Mouse (Mus musculus) hindbrain, postnatal 0 days (tissue): ENCODE measurements around the gene Rpl13a. TPM values are rescaled to one million over a fixed set of nuclear protein-coding genes. Genes with fewer than 3 reads are reported as not detected.

Source experiments
- ATAC-seq: fragments of 200-750 bp; cut with Nextera tagmentation; 2 replicates; pipeline ENCODE4 v1.8.0; 2017; ENCODE audit warnings: mild to moderate bottlenecking, moderate TSS enrichment, moderate library complexity
- DNase-seq: peaks from one replicate; pipeline ENCODE4 v3.0.0-alpha.2; 2015; ENCODE audit warnings: low spot score
- H3K27ac ChIP-seq: fragments of 300-500 bp; sonication (generic); 2 replicates; pipeline ENCODE4 v1.5.1; 2014; ENCODE audit warnings: mild to moderate bottlenecking
- H3K27me3 ChIP-seq: fragments of 300-500 bp; sonication (generic); 2 replicates; pipeline ENCODE4 v1.6.1; 2014; ENCODE audit warnings: low read length, mixed read lengths; ENCODE audit not compliant: insufficient read depth
- H3K36me3 ChIP-seq: fragments of 300-500 bp; sonication (generic); 2 replicates; pipeline ENCODE4 v1.6.1; 2014; ENCODE audit warnings: low read length, mixed read lengths; ENCODE audit not compliant: insufficient read depth
- H3K4me1 ChIP-seq: fragments of 300-500 bp; sonication (generic); 2 replicates; pipeline ENCODE4 v1.6.1; 2014; ENCODE audit warnings: antibody characterized with exemption, low read length, mixed read lengths; ENCODE audit not compliant: insufficient read depth
- H3K4me2 ChIP-seq: fragments of 300-500 bp; sonication (generic); 2 replicates; pipeline ENCODE4 v1.6.1; 2014; ENCODE audit warnings: low read depth, mild to moderate bottlenecking, low read length, moderate library complexity, mixed read lengths
- H3K4me3 ChIP-seq: fragments of 300-500 bp; sonication (generic); 2 replicates; pipeline ENCODE4 v1.5.1; 2014; ENCODE audit warnings: low read length
- H3K9ac ChIP-seq: fragments of 300-500 bp; sonication (generic); replicated peaks from 2 replicates; pipeline ENCODE4 v1.6.1; 2014; ENCODE audit warnings: mild to moderate bottlenecking, low read length, moderate library complexity, mixed read lengths
- H3K9me3 ChIP-seq: fragments of 300-500 bp; sonication (generic); 2 replicates; pipeline ENCODE4 v1.6.1; 2016; ENCODE audit warnings: low read length, mixed read lengths
- CTCF ChIP-seq: IDR thresholded peaks from 2 replicates; pipeline ENCODE4 v1.5.1; 2016; ENCODE audit warnings: antibody characterized with exemption, control low read depth, low read depth
- WGBS: fragments of 180-500 bp; shearing (Covaris S2); extraction: QIAGEN DNeasy Blood & Tissue Kit; methylation state at CpG from one replicate; pipeline ENCODE4 v1.1.7; 2014; 5-methylcytosine and 5-hydroxymethylcytosine counted together
- microRNA counts: library from miRNA; unstranded; fragments of <30 nt; microRNA quantifications from one replicate; lab custom pipeline; 2015
- microRNA-seq, 2 experiments: library from miRNA; unstranded; fragments of <30 nt; microRNA quantifications; one replicate each; pipeline ENCODE4; 2016
- polyA plus RNA-seq: library from polyadenylated mRNA; unstranded; fragments of >200 nt; fragmentation: Nextera tagmentation; extraction: Ambion mirVana; gene quantifications from 2 replicates; pipeline ENCODE4 v1.2.1, GENCODE M21; 2015
- total RNA-seq: library from RNA; depleted of rRNA; stranded (reverse); fragments of >200 nt; gene quantifications from 2 replicates; pipeline ENCODE4 v1.2.3, GENCODE M21; 2014; rRNA removed

Gene Rpl13a
- total and polyA plus RNA-seq, 2 experiments from 2014 or later, result 800 to 1,807 TPM

GRCm38 (mm10) chr7:45077829-45078228 lies 50.7 kb downstream of the Rpl13a start:
- WGBS, result 93% methylated on average over 2 of the region's 2 CpGs
- DNase-seq (no peak), ATAC-seq (no peak)
- H3K27ac ChIP-seq, result no peak overlapping the region
- TF ChIP-seq CTCF, result no peak
- H3K27me3 ChIP-seq, result no peaks in the 10 kb centered on the region
- no peaks in the 10 kb centered on the region for H3K9me3 ChIP-seq
- no peaks in the 10 kb centered on the region for H3K4me1 ChIP-seq
- peaks cover 22% of the 10 kb centered on the region for H3K36me3 ChIP-seq
- no peak overlapping the region for H3K4me2 ChIP-seq
- H3K4me3 ChIP-seq, result no peak overlapping the region
- H3K9ac ChIP-seq, result no peak overlapping the region

DNA sequence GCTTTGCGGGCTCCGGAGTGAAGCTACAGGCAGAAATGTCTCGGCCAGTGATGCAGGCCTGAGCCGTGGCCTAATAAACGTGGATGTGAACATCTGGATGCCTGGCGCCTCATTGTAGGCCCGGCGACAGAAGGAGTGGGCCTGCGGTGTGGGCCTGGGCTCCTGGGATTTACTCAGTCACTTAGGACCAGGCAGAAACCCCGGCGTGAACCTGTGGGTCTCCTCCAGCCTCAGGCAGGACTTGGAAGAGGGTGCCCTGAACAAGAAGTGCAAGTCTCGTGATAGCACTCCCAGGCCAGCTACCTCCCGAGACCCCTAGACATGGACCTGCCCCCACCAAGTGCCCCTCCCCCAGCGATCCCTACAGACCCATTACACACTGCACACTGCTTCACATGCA lies 51.2 kb downstream of the Rpl13a start:
- Histone ChIP-seq H3K36me3 (peaks cover 22% of the 10 kb centered on the region), H3K4me3 (no peak overlapping the region), H3K27me3 (no peaks in the 10 kb centered on the region), H3K4me2 (no peak overlapping the region), H3K9me3 (no peaks in the 10 kb centered on the region), H3K4me1 (no peaks in the 10 kb centered on the region), H3K9ac (no peak overlapping the region), H3K27ac (no peak overlapping the region)
- DNase-seq, result no peak
- 86% methylated on average over 14 of the region's 14 CpGs for WGBS
- no peak for ATAC-seq
- no peak for TF ChIP-seq CTCF

- Histone ChIP-seq H3K9me3 (no peaks in the 10 kb centered on the region), H3K4me3 (no peak overlapping the region), H3K27ac (no peak overlapping the region), H3K9ac (no peak overlapping the region), H3K4me1 (no peaks in the 10 kb centered on the region), H3K27me3 (no peaks in the 10 kb centered on the region), H3K4me2 (no peak overlapping the region), H3K36me3 (peaks cover 22% of the 10 kb centered on the region)
- DNase-seq, result no peak
- WGBS, result 90% methylated on average over 30 of the region's 30 CpGs
- ATAC-seq, result no peak
- TF ChIP-seq CTCF, result no peak
Measured at GRCm38 (mm10) chr7:45076501-45076900, 52.1 kb downstream of the Rpl13a start.

MicroRNA genes within 50 kb of the gene (microRNA counts, 519-probe panel; counts per million panel counts)
- microRNA mmu-miR-150 (lab: Ali Mortazavi, UCI), result 4,253 counts per million, percentile 74 among the panel's probes with 10 or more counts

Small RNA genes lying within 50 kb of the gene (microRNA-seq; reads per million reads assigned to microRNA genes)
- 219 to 331 reads per million in 2 experiments for gene Mir150
- gene Mir5121, result 10.9 to 14.3 reads per million in 2 experiments
- gene Mir7055, result 0 reads per million in 2 experiments

Other genes starting within 250 kb of the Rpl13a start
Only the 30 nearest of the 33 such genes appear.
- 27.8 and 29.8 TPM in 2 replicates for gene Fuz, start 232.7 kb downstream of the Rpl13a start, total RNA-seq
- gene Fuz, start 232.7 kb downstream of the Rpl13a start, polyA plus RNA-seq, result 14.5 and 14.9 TPM in 2 replicates
- 251 and 255 TPM in 2 replicates for gene Ap2a1, start 199.3 kb downstream of the Rpl13a start, total RNA-seq
- 113 and 115 TPM in 2 replicates for gene Ap2a1, start 199.3 kb downstream of the Rpl13a start, polyA plus RNA-seq
- gene Tsks, start 185.6 kb downstream of the Rpl13a start, total RNA-seq, result not detected in 2 replicates
- 0.25 and 0.40 TPM in 2 replicates for gene Tsks, start 185.6 kb downstream of the Rpl13a start, polyA plus RNA-seq
- gene Cpt1c, start 153.9 kb downstream of the Rpl13a start, total RNA-seq, result 99.4 and 105 TPM in 2 replicates
- 48.7 and 50.7 TPM in 2 replicates for gene Cpt1c, start 153.9 kb downstream of the Rpl13a start, polyA plus RNA-seq
- gene Prmt1, start 142.2 kb downstream of the Rpl13a start, total RNA-seq, result 215 and 251 TPM in 2 replicates
- gene Prmt1, start 142.2 kb downstream of the Rpl13a start, polyA plus RNA-seq, result 470 and 531 TPM in 2 replicates
- 42.2 and 48.6 TPM in 2 replicates for gene Irf3, start 131.1 kb downstream of the Rpl13a start, total RNA-seq
- gene Irf3, start 131.1 kb downstream of the Rpl13a start, polyA plus RNA-seq, result 31.5 and 33.7 TPM in 2 replicates
- 7.2 and 15.0 TPM in 2 replicates for gene Bcl2l12, start 130.0 kb downstream of the Rpl13a start, total RNA-seq
- 13.0 and 13.6 TPM in 2 replicates for gene Bcl2l12, start 130.0 kb downstream of the Rpl13a start, polyA plus RNA-seq
- gene Scaf1, start 112.4 kb downstream of the Rpl13a start, total RNA-seq, result 76.7 and 77.7 TPM in 2 replicates
- 40.7 and 45.6 TPM in 2 replicates for gene Scaf1, start 112.4 kb downstream of the Rpl13a start, polyA plus RNA-seq
- 8.4 and 18.6 TPM in 2 replicates for gene Rras, start 110.8 kb downstream of the Rpl13a start, total RNA-seq
- gene Rras, start 110.8 kb downstream of the Rpl13a start, polyA plus RNA-seq, result 15.8 and 16.9 TPM in 2 replicates
- 14.0 and 18.1 TPM in 2 replicates for gene Prr12, start 75.9 kb downstream of the Rpl13a start, total RNA-seq
- 7.5 and 9.2 TPM in 2 replicates for gene Prr12, start 75.9 kb downstream of the Rpl13a start, polyA plus RNA-seq
- 72.9 and 83.1 TPM in 2 replicates for gene Nosip, start 66.3 kb downstream of the Rpl13a start, total RNA-seq
- gene Nosip, start 66.3 kb downstream of the Rpl13a start, polyA plus RNA-seq, result 64.5 and 67.4 TPM in 2 replicates
- 10.5 and 12.4 TPM in 2 replicates for gene Prrg2, start 66.1 kb downstream of the Rpl13a start, total RNA-seq
- 15.3 and 17.2 TPM in 2 replicates for gene Prrg2, start 66.1 kb downstream of the Rpl13a start, polyA plus RNA-seq
- 42.9 and 45.1 TPM in 2 replicates for gene Rcn3, start 36.5 kb downstream of the Rpl13a start, total RNA-seq
- gene Rcn3, start 36.5 kb downstream of the Rpl13a start, polyA plus RNA-seq, result 39.3 and 42.0 TPM in 2 replicates
- 32.9 and 43.6 TPM in 2 replicates for gene Fcgrt, start 24.9 kb downstream of the Rpl13a start, total RNA-seq
- 43.8 and 45.9 TPM in 2 replicates for gene Fcgrt, start 24.9 kb downstream of the Rpl13a start, polyA plus RNA-seq
- 743 and 824 TPM in 2 replicates for gene Rps11, start 4.3 kb downstream of the Rpl13a start, total RNA-seq
- gene Rps11, start 4.3 kb downstream of the Rpl13a start, polyA plus RNA-seq, result 768 and 794 TPM in 2 replicates
- gene Gm45713, start 7.5 kb upstream of the Rpl13a start, total RNA-seq, result not detected in 2 replicates
- 0.15 TPM in 1 of 2 replicates, not detected in the other for gene Gm45713, start 7.5 kb upstream of the Rpl13a start, polyA plus RNA-seq
- gene Flt3l, start 7.7 kb upstream of the Rpl13a start, total RNA-seq, result 5.8 and 8.0 TPM in 2 replicates
- 2.1 and 3.0 TPM in 2 replicates for gene Flt3l, start 7.7 kb upstream of the Rpl13a start, polyA plus RNA-seq
- 119 and 124 TPM in 2 replicates for gene Pih1d1, start 25.5 kb upstream of the Rpl13a start, total RNA-seq
- gene Pih1d1, start 25.5 kb upstream of the Rpl13a start, polyA plus RNA-seq, result 79.3 and 80.5 TPM in 2 replicates
- gene Aldh16a1, start 25.8 kb upstream of the Rpl13a start, total RNA-seq, result 30.5 and 30.9 TPM in 2 replicates
- gene Aldh16a1, start 25.8 kb upstream of the Rpl13a start, polyA plus RNA-seq, result 19.0 and 20.6 TPM in 2 replicates
- gene Slc17a7, start 35.2 kb upstream of the Rpl13a start, total RNA-seq, result 9.8 and 13.5 TPM in 2 replicates
- 4.2 and 4.6 TPM in 2 replicates for gene Slc17a7, start 35.2 kb upstream of the Rpl13a start, polyA plus RNA-seq
- gene Gfy, start 50.8 kb upstream of the Rpl13a start, total RNA-seq, result 0.36 TPM in 1 of 2 replicates, not detected in the other
- not detected in 2 replicates for gene Gfy, start 50.8 kb upstream of the Rpl13a start, polyA plus RNA-seq
- not detected in 2 replicates for gene Pth2, start 52.2 kb upstream of the Rpl13a start, total RNA-seq
- 1.1 and 2.1 TPM in 2 replicates for gene Pth2, start 52.2 kb upstream of the Rpl13a start, polyA plus RNA-seq
- 0.10 TPM in 1 of 2 replicates, not detected in the other for gene Ccdc155, start 76.1 kb upstream of the Rpl13a start, total RNA-seq
- gene Ccdc155, start 76.1 kb upstream of the Rpl13a start, polyA plus RNA-seq, result 0.46 and 0.55 TPM in 2 replicates
- 15.7 and 18.3 TPM in 2 replicates for gene Dkkl1, start 83.4 kb upstream of the Rpl13a start, total RNA-seq
- gene Dkkl1, start 83.4 kb upstream of the Rpl13a start, polyA plus RNA-seq, result 24.0 and 25.4 TPM in 2 replicates
- 58.0 and 73.6 TPM in 2 replicates for gene Tead2, start 87.0 kb upstream of the Rpl13a start, total RNA-seq
- 36.0 and 37.3 TPM in 2 replicates for gene Tead2, start 87.0 kb upstream of the Rpl13a start, polyA plus RNA-seq
- gene Cd37, start 110.4 kb upstream of the Rpl13a start, total RNA-seq, result 0.40 and 1.0 TPM in 2 replicates
- 2.2 and 2.4 TPM in 2 replicates for gene Cd37, start 110.4 kb upstream of the Rpl13a start, polyA plus RNA-seq
- 1.3 and 1.8 TPM in 2 replicates for gene Slc6a16, start 112.3 kb upstream of the Rpl13a start, total RNA-seq
- 2.0 and 2.1 TPM in 2 replicates for gene Slc6a16, start 112.3 kb upstream of the Rpl13a start, polyA plus RNA-seq
- gene Slc6a21, start 148.8 kb upstream of the Rpl13a start, total RNA-seq, result not detected in 2 replicates
- gene Slc6a21, start 148.8 kb upstream of the Rpl13a start, polyA plus RNA-seq, result not detected in 2 replicates
- 29.5 and 35.7 TPM in 2 replicates for gene Trpm4, start 205.0 kb upstream of the Rpl13a start, total RNA-seq
- 11.2 and 13.0 TPM in 2 replicates for gene Trpm4, start 205.0 kb upstream of the Rpl13a start, polyA plus RNA-seq
- gene Hrc, start 206.5 kb upstream of the Rpl13a start, total RNA-seq, result 0.26 and 0.72 TPM in 2 replicates
- 0.16 and 0.34 TPM in 2 replicates for gene Hrc, start 206.5 kb upstream of the Rpl13a start, polyA plus RNA-seq